Mouse (Mus musculus): ENCODE data around the gene Pianp.

The Pianp gene

DNA sequence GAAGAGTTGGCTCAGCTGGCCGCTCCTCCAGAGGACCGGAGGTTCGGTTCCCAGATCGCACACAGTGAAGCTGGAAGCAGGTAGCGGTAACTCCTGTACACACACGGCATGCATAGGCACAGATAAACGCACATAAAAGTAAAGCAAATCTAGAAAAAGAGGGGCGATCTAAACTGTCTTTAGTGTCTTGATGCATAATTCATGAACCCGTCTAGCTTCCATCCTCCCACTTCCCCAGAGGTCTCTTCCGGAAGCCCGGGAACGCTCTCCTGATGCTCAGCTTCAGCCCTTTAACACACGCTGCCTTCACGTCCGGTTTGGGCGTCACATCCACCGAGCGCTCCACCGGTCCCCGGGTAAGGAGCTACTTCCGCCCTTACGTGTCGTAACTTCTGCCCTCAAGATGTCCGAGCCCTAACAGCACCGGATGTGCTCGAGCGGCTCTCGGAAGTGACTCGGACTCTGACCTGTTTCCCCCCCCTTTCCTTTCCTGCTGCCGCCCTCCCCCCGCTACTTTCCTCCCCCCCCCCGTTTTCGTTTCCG, 12.2 kb downstream of the Pianp start:
- peak; percentile 98 for DNase-seq (ENCODE audit: low spot score)

DNA sequence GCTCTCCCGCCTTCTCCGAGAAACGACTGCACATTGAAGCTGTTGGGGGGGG, 12.5 kb downstream of the Pianp start, which contains the start of gene Zfp384:
Gene Zfp384, plus strand, starts transcription at position 17 of the 52 bp plus-strand sequence.
- no peak for DNase-seq (ENCODE audit: low spot score)

DNA sequence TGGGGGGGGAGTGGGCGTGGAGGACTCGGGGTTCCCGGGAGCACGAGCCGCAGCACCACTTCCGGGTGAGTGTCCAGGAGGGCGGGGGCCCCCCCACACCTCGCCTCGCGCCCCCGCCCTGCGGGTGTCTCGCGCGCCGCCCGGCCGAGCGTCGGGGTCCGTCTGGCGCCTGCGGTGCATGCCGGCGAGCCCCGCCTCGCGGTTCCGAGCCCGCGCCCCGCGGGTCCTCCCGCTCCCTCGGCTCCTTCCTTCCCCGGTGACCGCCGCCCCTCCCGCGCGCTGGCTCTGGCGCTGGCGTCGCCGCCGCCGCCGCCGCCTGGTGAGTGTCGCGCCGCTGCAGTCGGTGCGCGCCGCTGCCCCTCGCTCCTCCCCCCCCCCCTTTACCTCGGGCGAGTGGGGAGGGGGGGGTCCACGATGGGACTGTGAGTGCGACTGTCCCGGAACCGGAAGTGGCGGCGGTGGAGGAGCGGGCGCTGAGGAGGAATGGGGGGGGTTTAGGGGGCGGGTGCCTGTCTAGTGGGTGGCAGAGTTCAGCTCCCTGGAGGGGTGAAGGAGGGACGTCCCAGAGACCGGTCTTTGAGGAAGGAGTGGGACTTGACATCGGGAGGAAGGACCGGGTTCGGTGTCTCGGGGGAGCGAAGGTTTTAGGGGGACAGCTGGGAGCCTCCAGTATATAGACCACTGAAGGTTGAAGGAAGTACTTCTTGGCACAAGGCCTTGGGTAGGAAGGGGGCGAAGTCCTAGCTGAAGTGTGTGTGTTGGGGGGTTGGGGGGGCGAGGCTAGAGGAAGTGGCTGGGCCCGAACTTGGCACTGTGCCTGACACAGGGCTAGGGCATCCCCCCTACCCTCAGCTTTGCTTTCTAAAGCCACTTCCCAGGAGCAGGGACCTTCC, 12.9 kb downstream of the Pianp start:
- peak; percentile 82 for DNase-seq (ENCODE audit: low spot score)

DNA sequence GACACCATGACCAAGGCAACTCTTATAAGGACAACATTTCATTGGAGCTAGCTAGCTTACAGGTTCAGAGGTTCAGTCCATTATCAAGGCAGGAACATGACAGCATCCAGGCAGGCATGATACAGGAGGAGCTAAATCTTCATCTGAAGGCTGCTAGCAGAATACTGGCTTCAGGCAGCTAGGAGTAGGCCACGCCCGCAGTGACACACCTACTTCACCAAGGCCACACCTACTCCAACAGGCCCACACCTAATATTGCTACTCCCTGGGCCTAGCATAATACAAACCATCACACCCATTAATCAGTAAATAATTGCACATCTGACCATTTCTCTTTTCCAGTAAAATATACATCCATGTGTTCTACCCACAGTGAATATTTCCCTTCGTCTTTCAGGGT, 21.2 kb downstream of the Pianp start:
- DNase-seq (ENCODE audit: low spot score): no peak

DNA sequence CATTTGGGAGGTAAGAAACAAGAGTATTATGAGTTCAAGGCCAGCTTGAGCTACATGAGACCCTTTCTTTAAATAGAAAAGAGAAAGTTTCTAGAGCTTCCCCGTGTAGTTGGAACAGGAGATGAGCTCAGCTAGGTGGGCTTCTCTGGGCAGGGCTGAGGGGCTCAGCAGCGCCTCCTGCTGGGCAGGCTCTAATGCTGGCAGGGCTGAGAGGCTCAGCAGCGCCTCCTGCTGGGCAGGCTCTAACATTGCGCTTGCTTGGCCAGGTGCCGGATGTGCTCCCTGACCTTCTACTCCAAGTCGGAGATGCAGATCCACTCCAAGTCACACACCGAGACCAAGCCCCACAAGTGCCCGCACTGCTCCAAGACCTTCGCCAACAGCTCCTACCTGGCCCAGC, 34.0 kb downstream of the Pianp start:
- DNase-seq (ENCODE audit: low spot score): peak; percentile 45

DNA sequence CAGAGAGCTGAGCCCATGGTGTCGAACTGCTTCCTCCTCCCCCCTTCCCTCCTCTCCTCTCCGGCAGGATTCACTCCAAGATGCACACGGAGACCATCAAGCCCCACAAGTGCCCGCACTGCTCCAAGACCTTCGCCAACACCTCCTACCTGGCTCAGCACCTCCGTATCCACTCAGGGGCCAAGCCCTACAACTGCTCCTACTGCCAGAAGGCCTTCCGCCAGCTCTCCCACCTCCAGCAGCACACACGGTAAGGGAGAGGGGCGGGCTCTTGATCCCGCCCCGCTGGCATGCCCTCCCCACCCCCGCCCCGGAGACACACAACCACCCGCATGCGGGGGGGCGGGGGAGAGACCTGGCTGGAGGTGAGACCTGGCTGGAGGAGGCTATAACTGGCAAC, 35.1 kb downstream of the Pianp start:
- no peak for DNase-seq (ENCODE audit: low spot score)

DNA sequence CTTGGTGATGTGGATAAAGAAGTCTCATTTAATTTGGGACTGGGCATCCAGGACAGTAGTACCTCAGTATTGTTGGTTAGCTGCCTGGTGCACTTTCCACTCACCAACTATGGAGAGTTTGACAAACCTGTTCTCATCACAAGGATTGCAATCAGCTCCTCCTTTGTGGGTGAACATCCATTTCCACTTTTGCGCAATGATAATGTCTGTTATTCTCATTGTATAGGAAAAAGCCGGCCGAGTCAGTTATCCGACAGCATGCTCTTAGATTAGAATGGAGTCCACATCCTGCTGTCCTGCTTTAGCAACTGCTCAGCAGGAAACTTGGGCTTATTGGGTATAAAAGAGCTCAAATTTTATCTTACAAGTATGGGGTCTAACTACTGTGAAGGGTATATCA, 42.2 kb downstream of the Pianp start:
- DNase-seq (ENCODE audit: low spot score): no peak

DNA sequence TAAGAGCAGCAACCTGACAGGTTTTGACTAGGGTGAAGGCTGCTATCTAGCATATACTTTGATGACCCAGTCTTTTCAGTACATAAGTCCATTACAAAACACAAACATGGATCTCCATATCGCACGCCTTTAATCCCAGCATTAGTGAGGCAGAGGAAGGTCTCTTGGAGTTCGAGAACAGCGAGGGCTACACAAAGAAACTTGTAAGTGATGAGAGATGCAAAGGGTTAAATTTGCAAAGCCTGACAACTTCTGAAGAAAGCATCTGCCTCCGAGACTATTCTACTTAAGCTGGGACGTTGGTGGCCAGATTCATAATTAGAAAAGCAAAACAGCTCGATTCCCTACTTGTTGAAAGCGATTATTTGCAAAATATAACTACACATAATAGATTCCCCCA, 42.6 kb downstream of the Pianp start:
- no peak for DNase-seq (ENCODE audit: low spot score)

DNA sequence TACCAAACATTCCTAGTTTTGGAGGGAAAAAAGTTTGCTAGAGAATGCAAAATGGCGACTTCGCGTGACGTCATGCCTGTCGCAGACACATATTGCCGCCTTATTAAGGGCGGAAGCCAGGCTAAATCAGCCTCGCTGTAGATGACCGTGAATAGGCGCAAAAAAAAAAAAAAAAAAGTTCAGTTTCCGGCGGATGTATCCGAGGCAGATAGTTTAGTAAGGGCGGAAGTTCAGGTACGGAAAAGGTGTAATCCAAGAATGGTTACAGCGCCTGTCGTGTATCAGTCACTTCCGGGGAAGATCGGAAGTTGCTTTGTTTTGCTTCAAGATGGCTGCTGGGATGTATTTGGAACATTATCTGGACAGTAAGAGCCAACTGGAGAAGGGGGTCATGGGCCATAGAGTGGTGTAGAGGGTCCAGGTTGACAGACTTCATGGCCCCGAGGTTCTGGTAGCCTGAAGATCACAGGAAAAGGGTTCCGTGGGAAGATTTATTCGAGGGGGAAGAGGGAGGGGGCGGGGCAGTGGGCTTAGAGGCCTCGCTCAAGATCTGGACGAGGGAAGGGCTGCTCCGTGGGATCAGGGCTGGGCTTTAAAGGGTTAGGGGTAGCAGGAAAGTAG, 43.1 kb downstream of the Pianp start, which contains the start of gene Ing4:
Gene Ing4, plus strand, starts transcription at position 228 of the 621 bp plus-strand sequence.
- DNase-seq (ENCODE audit: low spot score): peak; percentile 94

DNA sequence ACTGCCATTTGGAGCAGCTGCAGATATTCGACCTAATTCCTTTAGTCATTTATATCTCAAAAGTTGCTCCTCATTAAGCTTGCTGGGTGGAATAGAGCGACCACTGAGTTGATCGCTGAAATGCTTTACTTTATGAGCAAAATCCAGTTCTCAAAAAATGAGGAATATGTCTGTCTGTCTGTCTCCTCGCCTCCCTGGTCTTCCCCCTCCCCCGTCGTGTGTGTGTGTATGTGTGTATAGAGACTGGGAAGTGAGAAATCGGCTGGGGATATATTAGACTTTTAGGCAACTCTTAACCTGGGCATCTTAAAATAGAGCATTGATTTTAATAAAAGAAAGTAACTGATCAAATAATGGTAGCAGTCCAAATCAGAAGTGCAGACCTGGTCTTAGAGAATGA, 43.7 kb downstream of the Pianp start:
- no peak for DNase-seq (ENCODE audit: low spot score)

DNA sequence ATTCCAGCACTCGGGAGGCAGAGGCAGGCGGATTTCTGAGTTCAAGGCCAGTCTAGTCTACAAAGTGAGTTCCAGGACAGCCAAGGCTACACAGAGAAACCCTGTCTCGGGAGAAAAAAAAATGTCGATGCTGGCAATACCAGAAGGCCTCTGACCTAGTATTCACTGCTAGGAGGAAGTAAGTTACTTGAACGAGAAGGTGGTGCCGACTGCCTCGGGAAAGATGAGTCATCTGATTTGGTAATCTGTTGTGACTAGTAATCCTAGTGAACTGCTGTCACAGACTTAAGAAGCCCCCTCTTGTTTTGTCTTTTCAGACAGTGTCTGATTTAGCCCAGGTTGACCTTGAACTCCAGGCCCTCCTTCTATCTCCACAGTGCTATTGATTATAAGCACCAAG, 44.6 kb downstream of the Pianp start:
- DNase-seq (ENCODE audit: low spot score): peak; percentile 28

DNA sequence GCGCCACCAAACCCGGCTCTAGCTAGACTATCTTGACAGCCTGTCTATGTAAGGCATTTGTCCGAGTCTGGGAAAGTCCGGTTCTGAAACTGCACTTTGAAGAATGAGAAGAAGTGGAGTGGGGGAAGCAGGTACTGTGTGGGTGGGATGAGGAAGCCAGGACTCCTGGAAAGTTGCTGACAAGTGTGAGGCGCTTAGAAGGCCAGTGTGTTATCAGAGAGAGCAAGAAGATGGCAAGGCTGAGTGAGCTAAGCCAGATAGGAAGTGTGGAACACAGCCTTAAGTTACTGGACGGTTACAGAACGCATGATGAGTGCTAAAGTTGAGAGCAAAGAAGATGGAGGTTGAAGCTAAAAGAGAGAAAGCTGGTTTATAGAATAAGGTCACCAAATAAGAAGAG, 45.6 kb downstream of the Pianp start:
- DNase-seq (ENCODE audit: low spot score): no peak

DNA sequence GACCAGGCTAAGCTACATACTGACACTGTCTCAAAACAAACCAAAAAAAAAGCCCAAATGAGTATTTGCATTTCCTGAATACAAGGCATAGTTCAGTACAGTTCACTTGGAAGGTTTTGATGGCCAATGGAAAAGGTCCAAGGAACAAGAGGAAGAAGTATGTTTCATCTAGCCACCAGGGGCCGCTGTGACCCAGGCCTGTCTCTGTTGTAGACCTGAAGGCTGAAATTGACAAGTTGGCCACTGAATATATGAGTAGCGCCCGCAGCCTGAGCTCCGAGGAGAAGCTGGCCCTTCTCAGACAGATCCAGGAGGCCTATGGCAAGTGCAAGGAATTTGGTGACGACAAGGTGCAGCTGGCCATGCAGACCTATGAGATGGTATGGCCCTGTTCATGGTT, 50.2 kb downstream of the Pianp start:
- peak; percentile 83 for DNase-seq (ENCODE audit: low spot score)

DNA sequence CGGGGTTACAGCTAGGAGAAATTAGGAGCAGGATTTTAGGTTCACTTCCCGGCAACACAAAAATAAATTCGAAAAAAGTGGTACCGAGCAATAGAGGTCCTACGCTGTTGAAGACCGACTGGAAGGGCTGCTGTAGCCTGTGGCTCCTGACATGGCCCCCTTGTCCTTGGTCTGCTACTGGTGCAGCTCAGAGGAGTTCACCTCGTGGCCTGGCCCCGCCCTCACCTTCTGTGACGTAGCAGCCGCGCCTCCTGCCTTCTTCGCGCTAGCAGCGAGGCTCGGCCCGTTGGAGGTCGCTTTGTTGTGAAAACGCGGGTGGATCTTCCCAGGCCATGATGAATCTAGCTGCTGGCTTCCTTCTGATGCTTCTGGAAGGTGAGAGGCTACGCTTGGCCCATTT, 53.2 kb downstream of the Pianp start, which contains the start of gene Acrbp:
Gene Acrbp, plus strand, starts transcription at position 12 of the 400 bp plus-strand sequence.
- no peak for DNase-seq (ENCODE audit: low spot score)

DNA sequence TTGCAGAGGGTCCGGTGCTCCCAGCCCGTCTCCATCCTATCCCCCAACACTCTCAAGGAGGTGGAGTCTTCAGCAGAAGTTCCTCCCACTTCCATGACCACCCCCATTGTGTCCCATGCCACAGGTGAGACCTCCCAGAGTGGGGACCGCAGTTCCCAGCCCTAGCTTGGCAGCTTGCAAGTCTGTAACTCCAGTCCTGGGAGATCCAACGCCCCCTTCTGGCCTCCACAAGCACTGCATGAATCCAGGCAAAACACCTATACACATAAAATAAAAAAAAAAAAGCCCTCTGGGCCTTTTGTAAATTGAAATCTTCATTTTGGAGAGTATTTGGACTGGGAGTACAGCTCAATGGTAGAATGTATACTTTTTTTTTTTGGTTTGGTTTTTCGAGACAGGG, 54.7 kb downstream of the Pianp start:
- no peak for DNase-seq (ENCODE audit: low spot score)
